Mouse (Mus musculus) stomach, embryonic 16.5 days (tissue): ENCODE results near the gene Gipr. TPM values are rescaled to one million over a fixed set of nuclear protein-coding genes. Genes with fewer than 3 reads are reported as not detected.

ENCODE experiments used
- ATAC-seq: fragments of 200-750 bp; cut with Nextera tagmentation; 2 replicates; pipeline ENCODE4 v1.8.0; 2017; ENCODE audit warnings: moderate number of reproducible peaks, moderate TSS enrichment; ENCODE audit not compliant: insufficient read depth, low FRiP score
- H3K27ac ChIP-seq: fragments of 300-500 bp; sonication (generic); 2 replicates; pipeline ENCODE4 v1.5.1; 2014; ENCODE audit warnings: low read length
- H3K27me3 ChIP-seq: fragments of 300-500 bp; sonication (generic); 2 replicates; pipeline ENCODE4 v1.6.1; 2014; ENCODE audit warnings: low read length, control low read depth, mixed read lengths; ENCODE audit not compliant: control insufficient read depth, insufficient read depth
- H3K36me3 ChIP-seq: fragments of 300-500 bp; sonication (generic); 2 replicates; pipeline ENCODE4 v1.6.1; 2014; ENCODE audit warnings: low read length; ENCODE audit not compliant: control insufficient read depth, insufficient read depth
- H3K4me1 ChIP-seq: fragments of 300-500 bp; sonication (generic); 2 replicates; pipeline ENCODE4 v1.6.1; 2014; ENCODE audit warnings: low read length, control low read depth, mixed read lengths; ENCODE audit not compliant: control insufficient read depth, insufficient read depth
- H3K4me2 ChIP-seq: fragments of 300-500 bp; sonication (generic); 2 replicates; pipeline ENCODE4 v1.6.1; 2014; ENCODE audit warnings: low read depth, low read length, mixed read lengths
- H3K4me3 ChIP-seq: fragments of 300-500 bp; sonication (generic); replicated peaks from 2 replicates; pipeline ENCODE4 v1.5.1; 2014; ENCODE audit warnings: mild to moderate bottlenecking, low read length
- H3K9ac ChIP-seq: fragments of 300-500 bp; sonication (generic); 2 replicates; pipeline ENCODE4 v1.6.1; 2014; ENCODE audit warnings: low read length
- H3K9me3 ChIP-seq: fragments of 300-500 bp; sonication (generic); replicated peaks from 2 replicates; pipeline ENCODE4 v1.6.1; 2016; ENCODE audit warnings: low read length, control low read depth; ENCODE audit not compliant: control insufficient read depth
- WGBS: fragments of 180-500 bp; shearing (Covaris S2); extraction: QIAGEN DNeasy Blood & Tissue Kit; methylation state at CpG from one replicate; pipeline ENCODE4 v1.1.7; 2014; 5-methylcytosine and 5-hydroxymethylcytosine counted together
- polyA plus RNA-seq: library from polyadenylated mRNA; unstranded; fragments of >200 nt; fragmentation: Nextera tagmentation; extraction: Ambion mirVana; gene quantifications from 2 replicates; pipeline ENCODE4 v1.2.1, GENCODE M21; 2015

Gene Gipr
- polyA plus RNA-seq, 1 experiment from 2014 or later = 2.4 TPM

DNA sequence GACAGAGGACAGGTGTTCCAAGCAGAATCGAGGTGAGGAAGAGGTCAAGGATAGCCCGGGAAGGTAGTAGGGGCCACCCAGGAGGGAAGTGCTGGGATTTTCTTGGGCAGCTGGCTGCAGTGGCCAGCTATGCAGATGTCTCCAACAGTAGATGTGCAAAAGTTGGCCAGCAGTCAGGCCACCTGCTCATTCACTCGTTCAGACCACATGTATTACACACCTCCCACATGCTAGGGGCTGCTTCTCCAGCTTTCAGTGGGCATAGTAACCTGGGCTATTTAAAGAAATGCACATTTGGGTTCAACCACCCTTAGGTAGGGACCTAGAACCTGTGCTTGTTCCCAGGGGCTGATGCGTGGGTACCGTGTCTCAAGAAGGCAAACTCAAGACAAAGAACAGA lies 38.2 kb downstream of the Gipr start:
- Histone ChIP-seq H3K27ac (no peak overlapping the region), H3K36me3 (no peaks in the 10 kb centered on the region), H3K9me3 (no peaks in the 10 kb centered on the region), H3K27me3 (no peaks in the 10 kb centered on the region), H3K4me2 (no peak overlapping the region), H3K4me1 (peaks cover 10% of the 10 kb centered on the region), H3K4me3 (no peak overlapping the region), H3K9ac (no peak overlapping the region)
- no peak for ATAC-seq
- WGBS = 77% methylated on average over 5 of the region's 5 CpGs

DNA sequence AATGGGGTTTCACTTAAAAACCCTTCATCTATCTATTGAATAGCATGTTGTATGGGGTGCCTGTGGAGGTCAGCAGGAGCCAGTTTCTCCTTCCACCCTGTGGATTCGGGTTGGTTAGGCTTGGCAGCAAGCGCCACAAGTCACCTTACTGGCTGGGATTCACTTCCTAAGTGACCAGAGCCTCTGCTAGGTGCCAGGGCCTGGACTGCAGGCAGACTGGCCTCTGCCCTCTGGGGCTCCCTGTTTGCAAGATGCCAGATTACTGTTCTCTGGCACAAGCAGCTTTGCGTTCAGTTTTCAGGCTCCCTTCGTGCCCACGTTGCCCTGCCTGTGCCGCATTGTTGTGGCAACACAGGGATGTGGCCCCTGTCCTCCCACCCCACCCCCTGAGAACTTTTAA lies 41.2 kb downstream of the Gipr start:
- H3K9ac ChIP-seq = no peak overlapping the region
- ATAC-seq = no peak
- WGBS = 80% methylated on average over 6 of the region's 6 CpGs

GRCm38 (mm10) chr7:19121686-19122085 lies 44.2 kb downstream of the Gipr start:
- H3K27me3 ChIP-seq = no peaks in the 10 kb centered on the region
- no peak for ATAC-seq
- H3K4me1 ChIP-seq = peaks cover 19% of the 10 kb centered on the region; the same call in 1 of the 2 replicates
- H3K36me3 ChIP-seq = no peaks in the 10 kb centered on the region
- no peak overlapping the region for H3K27ac ChIP-seq
- no peak overlapping the region for H3K9ac ChIP-seq
- no peak overlapping the region for H3K4me2 ChIP-seq
- 90% methylated on average over 4 of the region's 4 CpGs for WGBS
- no peak overlapping the region for H3K4me3 ChIP-seq
- no peaks in the 10 kb centered on the region for H3K9me3 ChIP-seq

More for the DNA sequence above, 41.2 kb downstream of the Gipr start:
- Histone ChIP-seq H3K4me2 (no peak overlapping the region), H3K27me3 (no peaks in the 10 kb centered on the region), H3K36me3 (no peaks in the 10 kb centered on the region), H3K4me3 (no peak overlapping the region), H3K27ac (no peak overlapping the region), H3K9me3 (no peaks in the 10 kb centered on the region), H3K4me1 (peaks cover 13% of the 10 kb centered on the region; the same call in 1 of the 2 replicates)

- WGBS = 2% methylated on average over 34 of the region's 34 CpGs
- H3K27ac ChIP-seq = no peak within 1 kb of the TSS
Observed at GRCm38 (mm10) chr7:19119631-19120429, 46.1 kb downstream of the Gipr start, which contains the start of gene Fbxo46. Gene Fbxo46, plus strand, starts transcription at chr7:19119859.

GRCm38 (mm10) chr7:19119083-19119482 lies 46.8 kb downstream of the Gipr start:
- Histone ChIP-seq H3K27ac (no peak overlapping the region), H3K4me1 (peaks cover 19% of the 10 kb centered on the region; the same call in 1 of the 2 replicates), H3K9ac (no peak overlapping the region), H3K4me3 (no peak overlapping the region), H3K9me3 (no peaks in the 10 kb centered on the region), H3K36me3 (no peaks in the 10 kb centered on the region), H3K27me3 (no peaks in the 10 kb centered on the region), H3K4me2 (no peak overlapping the region)
- ATAC-seq = peak; percentile 4; the same call in 1 of the 2 replicates
- 91% methylated on average over 8 of the region's 8 CpGs for WGBS

More at GRCm38 (mm10) chr7:19119631-19120429, 46.1 kb downstream of the Gipr start, which contains the start of gene Fbxo46:
- Histone ChIP-seq H3K27me3 (no peaks in the 10 kb centered on the region), H3K4me1 (peaks cover 19% of the 10 kb centered on the region; the same call in 1 of the 2 replicates), H3K9ac (peak within 1 kb of the TSS; percentile 85), H3K4me2 (peak within 1 kb of the TSS; percentile 87), H3K9me3 (no peaks in the 10 kb centered on the region), H3K36me3 (no peaks in the 10 kb centered on the region), H3K4me3 (peak within 1 kb of the TSS; percentile 73)
- peak; percentile 95 for ATAC-seq

DNA sequence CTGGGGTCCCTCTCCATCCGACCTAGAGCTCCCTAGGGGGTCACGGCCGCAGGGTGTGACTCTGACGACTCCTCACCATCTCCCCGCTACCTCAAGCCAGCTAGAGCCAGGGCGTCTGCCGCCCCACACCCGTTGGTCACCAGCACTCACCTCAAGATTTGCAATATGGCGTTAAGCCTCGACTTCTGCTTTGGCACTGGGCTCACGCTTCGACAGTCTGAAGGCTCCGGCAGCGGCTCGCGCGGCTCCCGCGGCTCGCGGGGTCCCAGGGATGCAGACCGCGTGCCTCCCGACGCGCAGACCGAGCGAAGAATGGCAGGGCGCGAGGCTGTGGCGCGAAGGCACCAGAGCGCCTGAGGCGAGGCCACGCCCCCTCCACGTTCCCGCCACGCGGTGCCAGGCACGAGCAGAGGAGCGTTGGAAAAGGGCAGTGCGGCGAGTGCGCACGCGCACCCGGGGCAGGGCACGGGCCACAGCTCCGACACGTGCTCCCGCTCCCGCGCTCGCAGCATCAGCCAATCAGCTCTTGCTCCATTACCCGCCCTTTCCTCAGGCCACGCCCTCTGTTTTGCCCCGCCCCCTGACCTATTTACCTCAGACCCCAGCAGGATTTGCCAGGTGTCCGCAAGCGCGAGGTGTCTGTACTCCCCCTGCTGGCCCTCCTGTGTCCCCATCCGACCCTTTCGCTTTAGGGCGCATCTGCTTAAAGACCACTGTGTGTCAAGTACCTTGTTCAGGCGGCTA lies 47.7 kb downstream of the Gipr start, which contains the start of gene Gm4969:
Gene Gm4969, minus strand, starts transcription at position 341 of the 744 bp plus-strand sequence.
- 21% methylated on average over 64 of the region's 64 CpGs for WGBS
- peak; percentile 27; the same call in 1 of the 2 replicates for ATAC-seq
- H3K9ac ChIP-seq = peak within 1 kb of the TSS; percentile 41; the same call in 1 of the 2 replicates
- peak within 1 kb of the TSS; percentile 29 for H3K4me3 ChIP-seq
- peaks cover 19% of the 10 kb centered on the region; the same call in 1 of the 2 replicates for H3K4me1 ChIP-seq
- no peak within 1 kb of the TSS for H3K27ac ChIP-seq
- H3K27me3 ChIP-seq = no peaks in the 10 kb centered on the region
- no peaks in the 10 kb centered on the region for H3K9me3 ChIP-seq
- H3K4me2 ChIP-seq = peak within 1 kb of the TSS; percentile 52
- no peaks in the 10 kb centered on the region for H3K36me3 ChIP-seq

DNA sequence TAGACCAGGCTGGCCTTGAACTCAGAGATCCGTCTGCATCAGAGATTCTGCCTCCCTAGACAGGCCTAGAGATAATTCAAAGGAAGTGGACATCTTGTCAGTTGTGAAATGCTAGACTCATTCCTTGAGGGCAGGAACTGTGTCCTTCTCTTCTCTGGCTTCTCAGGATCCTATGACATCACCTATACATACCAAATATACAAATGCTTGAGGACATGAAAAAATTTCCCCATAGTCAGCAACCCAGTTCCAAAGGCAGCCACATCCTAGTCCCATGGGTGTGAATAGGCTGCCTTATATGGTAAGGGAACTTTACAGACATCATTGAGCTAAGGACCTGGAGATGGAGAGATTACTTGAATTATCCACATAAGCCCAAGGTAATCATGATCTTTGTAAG lies 56.4 kb downstream of the Gipr start:
- no peaks in the 10 kb centered on the region for H3K36me3 ChIP-seq
- no peak overlapping the region for H3K4me3 ChIP-seq
- no peak overlapping the region for H3K4me2 ChIP-seq
- ATAC-seq = no peak
- H3K27ac ChIP-seq = no peak overlapping the region
- H3K27me3 ChIP-seq = no peaks in the 10 kb centered on the region
- no peaks in the 10 kb centered on the region for H3K4me1 ChIP-seq
- no peak overlapping the region for H3K9ac ChIP-seq
- no peaks in the 10 kb centered on the region for H3K9me3 ChIP-seq
- WGBS = 68% methylated on average over 1 of the region's 1 CpGs

DNA sequence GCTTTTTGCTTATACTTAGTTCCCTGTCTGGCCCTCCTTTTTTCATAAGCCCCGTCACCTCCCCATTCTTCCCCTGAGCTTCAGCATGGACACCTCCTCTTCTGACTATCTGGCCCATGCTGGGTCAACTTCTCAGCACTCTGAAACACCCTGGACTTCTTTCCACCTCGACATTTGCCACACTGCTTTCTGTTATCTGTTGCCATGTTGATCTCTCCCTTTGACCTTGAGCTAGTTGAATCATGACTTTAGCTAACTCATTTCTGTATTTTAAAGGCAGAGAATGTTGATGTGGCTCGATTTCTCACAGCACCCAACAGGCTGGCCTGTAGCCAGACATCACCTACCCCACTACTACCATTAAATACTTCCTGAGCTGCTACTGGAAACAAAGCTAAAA lies 58.5 kb downstream of the Gipr start:
- no peak overlapping the region for H3K4me3 ChIP-seq
- H3K27me3 ChIP-seq = no peaks in the 10 kb centered on the region
- no peaks in the 10 kb centered on the region for H3K4me1 ChIP-seq
- no peaks in the 10 kb centered on the region for H3K36me3 ChIP-seq
- no peak for ATAC-seq
- H3K9me3 ChIP-seq = no peaks in the 10 kb centered on the region
- 41% methylated on average over 3 of the region's 3 CpGs for WGBS
- H3K27ac ChIP-seq = no peak overlapping the region
- no peak overlapping the region for H3K4me2 ChIP-seq
- H3K9ac ChIP-seq = no peak overlapping the region; the same call in 1 of the 2 replicates
